Comparison of ENCODE assay signal across 7 mouse cellular contexts in genomic region chr5:118171665-118172064, GRCm38 (mm10). TPM values are rescaled to one million over a fixed set of nuclear protein-coding genes. Genes with fewer than 3 reads are reported as not detected.
DNase-seq lines count a peak whose midpoint lies in the region; ATAC-seq lines count a peak whose summit lies in the region.

No protein-coding gene starts in this region.

- peaks cover 75% of the 10 kb centered on the region for H3K27me3 ChIP-seq in lung, embryonic 16.5 days (ENCODE audit: control insufficient read depth, insufficient read depth, low read depth, low read length)
- peaks cover 87% of the 10 kb centered on the region for H3K27me3 ChIP-seq in forebrain, embryonic 13.5 days

- peak overlapping the region; percentile 63 for H3K4me2 ChIP-seq in lung, embryonic 16.5 days (ENCODE audit: low read depth, low read length)
- H3K4me2 ChIP-seq in forebrain, embryonic 13.5 days = peak overlapping the region; percentile 97

- no peak overlapping the region for H3K27ac ChIP-seq in lung, embryonic 16.5 days (ENCODE audit: low read length)
- no peak overlapping the region for H3K27ac ChIP-seq in forebrain, embryonic 13.5 days

- H3K9ac ChIP-seq in lung, embryonic 16.5 days (ENCODE audit: low read length) = no peak overlapping the region
- peak overlapping the region; percentile 40; the same call in 1 of the 2 replicates for H3K9ac ChIP-seq in forebrain, embryonic 13.5 days

- no peak for ATAC-seq in lung, embryonic 16.5 days (ENCODE audit: low read depth)
- no peak for ATAC-seq in forebrain, embryonic 13.5 days

- no peak for DNase-seq in lung, postnatal 10 days
- DNase-seq in layer of hippocampus, postnatal 36 days = peak; percentile 59
- DNase-seq in neural tube, embryonic 10.5 days (ENCODE audit: extremely low spot score, low spot score) = peak; percentile 39
- no peak for DNase-seq in spleen, postnatal 4 days (ENCODE audit: low spot score in 2 of 2)
- DNase-seq in cerebellum, postnatal 4 days (ENCODE audit: low spot score in 2 of 2) = no peak

- H3K4me1 ChIP-seq in lung, embryonic 16.5 days (replicated peaks; ENCODE audit: control insufficient read depth, insufficient read depth, low read length) = peaks cover 20% of the 10 kb centered on the region
- H3K4me1 ChIP-seq in forebrain, embryonic 13.5 days = peaks cover 34% of the 10 kb centered on the region

- H3K4me3 ChIP-seq in lung, embryonic 16.5 days (ENCODE audit: low read length) = peak overlapping the region; percentile 46
- peak overlapping the region; percentile 37 for H3K4me3 ChIP-seq in forebrain, embryonic 13.5 days

- peaks cover 3% of the 10 kb centered on the region for H3K9me3 ChIP-seq in lung, embryonic 16.5 days (ENCODE audit: control insufficient read depth, low read length)
- peaks cover 4% of the 10 kb centered on the region; the same call in 1 of the 2 replicates for H3K9me3 ChIP-seq in forebrain, embryonic 13.5 days (replicated peaks)

- under 1% methylated on average over 25 of the region's 36 CpGs for WGBS in lung, embryonic 16.5 days
- WGBS in forebrain, embryonic 13.5 days = under 1% methylated on average over 36 of the region's 36 CpGs

- no peaks in the 10 kb centered on the region for H3K36me3 ChIP-seq in lung, embryonic 16.5 days (ENCODE audit: control insufficient read depth, insufficient read depth, low read length)
- no peaks in the 10 kb centered on the region for H3K36me3 ChIP-seq in forebrain, embryonic 13.5 days (ENCODE audit: poor library complexity, severe bottlenecking)

RNA-seq across cellular contexts. Expression of gene Hrk, which starts 7.2 kb away (rescaled TPM):
- 0.08 and 0.10 TPM in 2 replicates for polyA plus RNA-seq in lung, embryonic 16.5 days (2015; fragmentation: Nextera tagmentation; extraction: Ambion mirVana)
- polyA plus RNA-seq in forebrain, embryonic 13.5 days (2015; fragmentation: Nextera tagmentation; extraction: Ambion mirVana) = 0.62 and 0.91 TPM in 2 replicates
- total RNA-seq in layer of hippocampus, postnatal 36 days (2021) = 10 to 100 TPM; 38.0 to 40.2 TPM

RNA-seq across cellular contexts. Expression of gene Fbxw8, which starts 16.4 kb away (rescaled TPM):
- polyA plus RNA-seq in lung, embryonic 16.5 days (2015; fragmentation: Nextera tagmentation; extraction: Ambion mirVana) = 26.0 and 26.7 TPM in 2 replicates
- 23.5 and 24.6 TPM in 2 replicates for polyA plus RNA-seq in forebrain, embryonic 13.5 days (2015; fragmentation: Nextera tagmentation; extraction: Ambion mirVana)
- total RNA-seq in layer of hippocampus, postnatal 36 days (2021) = 10 to 100 TPM; 35.2 to 37.7 TPM

Comparison
In these comparisons a context has a peak if more than half of its experiments do, and no peak if none do; other contexts are left out.
1. DNase-seq: peak in layer of hippocampus, postnatal 36 days (2 of 2) and neural tube, embryonic 10.5 days (single experiment); none in lung, postnatal 10 days (single experiment), spleen, postnatal 4 days (0 of 2) and cerebellum, postnatal 4 days (0 of 2).